Mouse (Mus musculus) lung, adult 2 months (tissue): Measurements from ENCODE around the gene Iyd.

ENCODE experiments used
- CTCF ChIP-seq: fragments of 200-500 bp; IDR thresholded peaks from 2 replicates; pipeline ENCODE4 v1.5.1; 2011; ENCODE audit warnings: mild to moderate bottlenecking, low read length, control low read depth; ENCODE audit not compliant: insufficient read depth
- POLR2A ChIP-seq: fragments of 200-500 bp; IDR thresholded peaks from 2 replicates; pipeline ENCODE4 v1.6.1; 2011; ENCODE audit warnings: low read depth, mild to moderate bottlenecking, control low read depth, low read length, borderline replicate concordance; ENCODE audit errors: extremely low read depth

DNA sequence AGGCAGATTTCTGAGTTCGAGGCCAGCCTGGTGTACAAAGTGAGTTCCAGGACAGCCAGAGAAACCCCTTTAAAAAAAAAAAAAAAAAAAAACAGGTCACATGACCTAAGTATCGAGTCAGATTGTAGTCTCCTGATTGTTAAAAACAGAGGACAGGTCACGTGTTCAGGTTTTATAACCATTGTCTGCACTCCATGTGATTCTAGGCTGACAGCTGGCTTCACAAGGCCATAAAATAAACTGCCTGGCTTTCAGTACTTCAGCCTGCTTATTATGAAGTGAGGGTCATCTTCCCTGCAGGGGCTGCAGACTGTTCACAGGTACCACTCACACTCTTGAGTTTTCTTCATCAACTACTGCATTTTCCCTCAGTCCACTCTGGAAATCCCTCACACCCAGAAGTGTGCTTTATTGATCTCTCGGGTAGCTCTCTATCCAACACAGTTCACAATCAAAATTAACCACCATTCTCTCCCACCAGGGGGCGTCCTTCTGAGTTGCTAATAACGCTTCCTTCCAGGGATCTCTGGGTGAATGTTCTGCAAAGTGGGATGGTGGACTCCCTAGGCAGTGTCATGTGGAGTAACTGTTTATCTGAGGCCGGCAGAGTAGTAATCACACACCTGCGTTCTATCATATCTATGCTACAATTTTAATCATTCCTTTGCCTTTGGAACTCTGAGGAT lies 27.3 kb upstream of the Iyd start:
- TF ChIP-seq CTCF (no peak), POLR2A (no peak)
